Mouse (Mus musculus) forebrain, embryonic 10.5 days (tissue): ENCODE measurements around the gene Rxrb. TPM values are rescaled to one million over a fixed set of nuclear protein-coding genes. Genes with fewer than 3 reads are reported as not detected.

ENCODE experiments used
- DNase-seq: peaks from one replicate; pipeline ENCODE4 v3.0.0-alpha.2; 2017; ENCODE audit warnings: low spot score; ENCODE audit errors: extremely low spot score
- H3K27ac ChIP-seq: fragments of 300-500 bp; sonication (generic); 2 replicates; pipeline ENCODE4 v1.5.1; 2016; ENCODE audit warnings: mild to moderate bottlenecking
- H3K27me3 ChIP-seq: fragments of 300-500 bp; sonication (generic); 2 replicates; pipeline ENCODE4 v1.6.1; 2016; ENCODE audit warnings: mild to moderate bottlenecking; ENCODE audit not compliant: poor library complexity, severe bottlenecking
- H3K36me3 ChIP-seq: fragments of 300-500 bp; sonication (generic); replicated peaks from 2 replicates; pipeline ENCODE4 v1.6.1; 2016; ENCODE audit warnings: mild to moderate bottlenecking, moderate library complexity
- H3K4me1 ChIP-seq: fragments of 300-500 bp; sonication (generic); 2 replicates; pipeline ENCODE4 v1.6.1; 2016
- H3K4me3 ChIP-seq: fragments of 300-500 bp; sonication (generic); 2 replicates; pipeline ENCODE4 v1.5.1; 2016; ENCODE audit warnings: mild to moderate bottlenecking, moderate library complexity
- H3K9me3 ChIP-seq: fragments of 300-500 bp; sonication (generic); 2 replicates; pipeline ENCODE4 v1.6.1; 2016; ENCODE audit warnings: mild to moderate bottlenecking, moderate library complexity
- WGBS: fragments of 180-500 bp; shearing (Covaris S2); methylation state at CpG from one replicate; pipeline ENCODE4 v1.1.7; 2016; 5-methylcytosine and 5-hydroxymethylcytosine counted together
- microRNA counts: library from miRNA; unstranded; fragments of <30 nt; microRNA quantifications from one replicate; lab custom pipeline; 2017
- microRNA-seq: library from miRNA; unstranded; fragments of <30 nt; microRNA quantifications from one replicate; pipeline ENCODE4, GENCODE M21; 2017
- polyA plus RNA-seq: library from polyadenylated mRNA; unstranded; fragments of >200 nt; fragmentation: Nextera tagmentation; extraction: Ambion mirVana; gene quantifications from 2 replicates; pipeline ENCODE4 v1.2.1, GENCODE M21; 2016

Rxrb gene
- polyA plus RNA-seq, 1 experiment from 2014 or later = 44.5 TPM

GRCm38 (mm10) chr17:34079621-34080020, 48.0 kb downstream of the Rxrb start:
- WGBS = 11% methylated on average over 5 of the region's 5 CpGs
- Histone ChIP-seq H3K36me3 (no peaks in the 10 kb centered on the region), H3K27me3 (peaks cover 21% of the 10 kb centered on the region), H3K9me3 (no peaks in the 10 kb centered on the region; the same call in 1 of the 2 replicates), H3K27ac (no peak overlapping the region), H3K4me1 (peaks cover 30% of the 10 kb centered on the region), H3K4me3 (no peak overlapping the region)
- DNase-seq = no peak

DNA sequence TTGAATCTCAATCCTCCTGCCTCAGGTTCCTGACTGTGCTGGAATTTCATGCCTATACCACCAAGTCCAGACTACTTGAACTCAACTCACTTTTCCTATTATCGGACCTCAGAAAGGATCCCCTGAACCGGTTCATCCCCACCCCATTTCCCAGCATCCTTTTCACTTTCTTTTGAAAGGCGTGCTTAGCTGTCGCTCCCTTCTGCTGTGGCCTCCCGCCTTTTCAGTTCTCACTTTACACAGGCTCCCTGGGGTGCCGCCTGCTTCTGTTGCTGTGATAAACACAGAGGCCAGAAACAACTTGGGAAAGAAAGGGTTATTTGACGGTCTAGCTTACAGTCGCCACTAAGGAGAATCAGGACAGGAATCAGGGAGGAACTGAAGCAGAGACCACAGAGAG, 51.5 kb downstream of the Rxrb start:
- Histone ChIP-seq H3K4me3 (peak overlapping the region; percentile 22), H3K27me3 (0 out of 2 replicates have a peak, but pooled peaks cover 5% of the 10 kb centered on the region)

GRCm38 (mm10) chr17:34087386-34087785, 55.8 kb downstream of the Rxrb start:
- H3K36me3 ChIP-seq = no peaks in the 10 kb centered on the region
- no peaks in the 10 kb centered on the region for H3K9me3 ChIP-seq
- H3K4me3 ChIP-seq = no peak overlapping the region
- no peak overlapping the region for H3K27ac ChIP-seq
- DNase-seq = no peak
- 0 out of 2 replicates have a peak, but pooled peaks cover 5% of the 10 kb centered on the region for H3K27me3 ChIP-seq
- WGBS = 39% methylated on average over 2 of the region's 2 CpGs
- H3K4me1 ChIP-seq = peaks cover 19% of the 10 kb centered on the region

More for the DNA sequence above, 51.5 kb downstream of the Rxrb start:
- Histone ChIP-seq H3K36me3 (no peaks in the 10 kb centered on the region), H3K4me1 (peaks cover 27% of the 10 kb centered on the region), H3K27ac (peak overlapping the region; percentile 54), H3K9me3 (no peaks in the 10 kb centered on the region; the same call in 1 of the 2 replicates)
- WGBS = 5% methylated on average over 8 of the region's 8 CpGs
- DNase-seq = no peak

MicroRNAs within 50 kb of the gene (microRNA counts, 519-probe panel; counts per million panel counts)
- microRNA mmu-miR-219 (lab: Ali Mortazavi, UCI) = 341 counts per million, percentile 65 among the panel's probes with 10 or more counts

Small RNA genes within 50 kb of the gene (microRNA-seq; reads per million reads assigned to microRNA genes)
- gene Mir219a-1 (5.7 reads per million, percentile 15 among the genes with 10 or more reads in this experiment), gene Mir219c (not detected)

Other genes with a start within 250 kb of the Rxrb start
- gene Angptl4, start 250.0 kb upstream of the Rxrb start, polyA plus RNA-seq = 21.4 and 22.4 TPM in 2 replicates
- 22.7 and 27.9 TPM in 2 replicates for gene Kank3, start 221.3 kb upstream of the Rxrb start, polyA plus RNA-seq
- 848 and 864 TPM in 2 replicates for gene Rps28, start 207.2 kb upstream of the Rxrb start, polyA plus RNA-seq
- 439 and 441 TPM in 2 replicates for gene Ndufa7, start 207.2 kb upstream of the Rxrb start, polyA plus RNA-seq
- 86.6 and 89.0 TPM in 2 replicates for gene Cd320, start 188.7 kb upstream of the Rxrb start, polyA plus RNA-seq
- not detected in 2 replicates for gene Gm7029, start 158.0 kb upstream of the Rxrb start, polyA plus RNA-seq
- 6.6 and 8.1 TPM in 2 replicates for gene Kifc1, start 141.2 kb upstream of the Rxrb start, polyA plus RNA-seq
- gene Platr17, start 126.7 kb upstream of the Rxrb start, polyA plus RNA-seq = 0.19 and 0.39 TPM in 2 replicates
- 85.9 and 90.8 TPM in 2 replicates for gene Daxx, start 122.4 kb upstream of the Rxrb start, polyA plus RNA-seq
- 14.1 TPM in 2 replicates for gene Tapbp, start 115.9 kb upstream of the Rxrb start, polyA plus RNA-seq
- gene Zbtb22, start 115.9 kb upstream of the Rxrb start, polyA plus RNA-seq = 21.2 and 23.2 TPM in 2 replicates
- 39.3 and 46.7 TPM in 2 replicates for gene Rgl2, start 102.3 kb upstream of the Rxrb start, polyA plus RNA-seq
- gene Pfdn6, start 91.5 kb upstream of the Rxrb start, polyA plus RNA-seq = 239 and 242 TPM in 2 replicates
- gene Wdr46, start 91.2 kb upstream of the Rxrb start, polyA plus RNA-seq = 56.1 and 59.6 TPM in 2 replicates
- gene B3galt4, start 80.3 kb upstream of the Rxrb start, polyA plus RNA-seq = 3.3 and 3.7 TPM in 2 replicates
- gene Vps52, start 76.0 kb upstream of the Rxrb start, polyA plus RNA-seq = 49.4 and 51.3 TPM in 2 replicates
- gene Rps18, start 75.8 kb upstream of the Rxrb start, polyA plus RNA-seq = 1,596 and 1,663 TPM in 2 replicates
- 51.2 and 51.8 TPM in 2 replicates for gene H2-K1, start 31.5 kb upstream of the Rxrb start, polyA plus RNA-seq
- gene Ring1, start 7.1 kb upstream of the Rxrb start, polyA plus RNA-seq = 11.4 and 12.4 TPM in 2 replicates
- gene H2-Ke6, start 3.8 kb upstream of the Rxrb start, polyA plus RNA-seq = 95.4 and 96.4 TPM in 2 replicates
- gene Slc39a7, start 130 bp upstream of the Rxrb start, polyA plus RNA-seq = 203 and 206 TPM in 2 replicates
- gene Col11a2, start 7.6 kb downstream of the Rxrb start, polyA plus RNA-seq = 0.74 and 0.75 TPM in 2 replicates
- gene H2-Oa, start 60.5 kb downstream of the Rxrb start, polyA plus RNA-seq = 0.12 and 0.43 TPM in 2 replicates
- 4.5 and 6.9 TPM in 2 replicates for gene H2-DMa, start 87.7 kb downstream of the Rxrb start, polyA plus RNA-seq
- 121 and 134 TPM in 2 replicates for gene Brd2, start 90.8 kb downstream of the Rxrb start, polyA plus RNA-seq
- gene H2-DMb2, start 111.5 kb downstream of the Rxrb start, polyA plus RNA-seq = 0.16 and 0.26 TPM in 2 replicates
- gene H2-DMb1, start 121.3 kb downstream of the Rxrb start, polyA plus RNA-seq = 0.24 and 0.81 TPM in 2 replicates
- gene Tap1, start 155.7 kb downstream of the Rxrb start, polyA plus RNA-seq = 1.4 and 1.7 TPM in 2 replicates
- gene Psmb9, start 156.0 kb downstream of the Rxrb start, polyA plus RNA-seq = 0.79 and 1.3 TPM in 2 replicates
- 1.2 and 1.3 TPM in 2 replicates for gene Psmb8, start 165.9 kb downstream of the Rxrb start, polyA plus RNA-seq
- 0.18 and 0.60 TPM in 2 replicates for gene Tap2, start 171.7 kb downstream of the Rxrb start, polyA plus RNA-seq
- gene H2-Ob, start 207.1 kb downstream of the Rxrb start, polyA plus RNA-seq = not detected in 2 replicates
- 9.8 and 12.5 TPM in 2 replicates for gene H2-Ab1, start 225.9 kb downstream of the Rxrb start, polyA plus RNA-seq